Mouse (Mus musculus) urinary bladder, postnatal 36 days (tissue): Measurements from ENCODE around the gene Ldha.
A peak's percentile ranks its signal among the peaks of the same experiment; 100 is the strongest.
"Not testable (repeated sequence)": the region's sequence is repeated elsewhere in the genome, so short reads cannot be mapped to it uniquely, and the experiment has no call there.

ENCODE experiments used
- DNase-seq, 2 experiments: peaks; one replicate each; pipeline ENCODE4 v3.0.0; 2022; ENCODE audit warnings: low spot score in 2 of 2, mixed read lengths in 1 of 2

The Ldha gene

DNA sequence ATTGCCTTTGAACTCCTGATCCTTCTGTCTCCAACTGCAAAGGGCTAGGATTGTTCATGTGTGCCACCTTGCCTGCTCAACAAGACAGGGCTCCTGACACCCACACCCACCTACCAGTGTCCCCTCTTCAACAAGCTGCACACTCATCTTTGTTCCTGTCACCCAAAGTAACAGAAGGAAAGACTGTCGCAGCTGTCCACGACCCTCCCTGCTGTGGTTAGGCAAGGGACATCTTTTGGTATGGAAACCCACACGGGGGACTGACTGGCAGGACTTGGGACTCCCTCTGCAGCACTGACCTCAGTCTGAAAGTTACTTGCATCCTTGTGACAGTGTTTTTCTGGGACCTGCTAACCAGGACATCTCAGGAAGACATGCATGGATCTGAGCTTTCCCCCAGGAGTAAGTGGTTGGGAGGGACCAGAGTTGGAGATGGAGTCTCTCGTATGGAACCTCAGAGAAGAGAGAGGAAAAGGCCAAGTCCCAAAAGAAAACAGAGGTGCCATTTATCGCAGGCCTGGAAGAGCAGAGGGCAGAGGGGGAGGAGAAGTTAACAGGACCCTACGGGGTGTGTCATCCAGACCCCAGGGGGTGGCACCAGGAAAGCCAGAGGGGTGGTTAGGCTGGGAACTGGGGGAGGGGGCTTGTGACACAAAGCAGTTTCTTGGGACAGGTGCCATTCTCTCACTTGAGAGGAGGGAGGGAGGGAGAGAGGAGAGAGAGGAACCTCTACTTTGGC lies at the start of gene Ldha:
TSS of gene Ldha (plus strand) at position 689 of the 739 bp plus-strand sequence.
- no peak for DNase-seq

DNA sequence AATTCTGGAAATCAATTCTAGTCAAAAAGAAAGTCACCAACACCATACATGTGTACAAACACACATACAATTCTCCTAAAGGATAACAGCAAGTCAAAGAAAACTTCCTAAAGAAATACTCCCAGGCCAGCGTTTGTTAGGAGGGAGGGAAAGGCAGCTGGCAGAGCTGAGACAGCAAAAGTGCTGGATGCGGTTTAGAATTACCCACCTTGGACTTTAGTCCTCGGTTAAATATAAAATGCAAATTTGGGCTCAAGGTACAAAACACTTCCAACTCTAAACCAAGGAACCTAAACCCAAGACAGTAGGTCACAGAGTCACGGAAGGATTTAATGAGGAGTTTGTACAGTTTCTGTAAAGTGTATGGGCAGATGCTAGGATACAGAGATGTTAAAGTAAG lies 47.4 kb upstream of the Ldha start:
- DNase-seq, result no peak

DNA sequence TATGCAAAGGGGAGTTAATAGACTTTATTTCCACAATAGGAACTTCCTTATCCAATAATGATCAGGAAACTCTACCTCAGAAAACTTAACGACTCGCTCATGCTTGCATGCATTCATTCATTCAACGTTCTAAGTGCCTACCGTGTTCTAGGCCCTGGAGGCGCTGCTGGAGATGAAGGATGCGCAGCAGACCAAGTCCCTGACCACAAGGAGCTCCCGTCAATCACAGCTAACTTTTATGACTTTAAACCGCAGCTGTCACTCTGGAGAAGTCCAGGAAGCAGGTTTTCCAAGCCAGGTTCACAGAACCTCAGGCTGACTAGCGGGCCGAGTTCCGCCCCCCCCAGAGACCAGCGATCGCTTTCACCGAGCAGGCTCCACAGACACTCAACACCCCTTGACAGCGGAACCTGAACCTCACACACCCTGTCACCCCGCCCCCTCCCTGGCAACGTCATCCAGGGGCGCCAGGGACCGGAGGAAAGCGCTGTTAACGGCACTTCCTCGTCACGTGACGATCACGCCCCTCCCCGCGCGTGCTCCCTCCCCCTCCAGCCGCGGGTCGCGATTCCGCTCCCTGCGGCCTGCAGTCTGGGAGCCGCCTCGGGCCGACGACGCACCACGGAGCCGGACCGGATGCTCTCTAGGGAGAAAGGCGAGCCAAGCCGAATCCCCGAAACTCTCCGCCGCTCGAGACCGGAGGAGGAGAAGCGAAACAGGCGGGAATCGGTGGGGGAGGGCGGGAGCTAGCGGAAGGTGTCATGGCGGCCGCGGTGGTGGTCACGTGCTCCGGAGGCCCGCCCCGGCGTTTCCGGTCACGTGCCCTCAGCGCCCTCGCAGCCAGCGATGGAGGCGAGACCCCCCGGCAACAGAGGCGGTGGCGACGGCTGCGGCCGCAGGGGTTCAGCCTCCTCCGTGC lies 45.7 kb upstream of the Ldha start, which contains the start of the genes Hps5 and Gtf2h1:
TSS of gene Hps5 (minus strand) at position 778 of the 919 bp plus-strand sequence.
TSS of gene Gtf2h1 (plus strand) at position 817 of the 919 bp plus-strand sequence.
- DNase-seq, result peak; percentile 98

DNA sequence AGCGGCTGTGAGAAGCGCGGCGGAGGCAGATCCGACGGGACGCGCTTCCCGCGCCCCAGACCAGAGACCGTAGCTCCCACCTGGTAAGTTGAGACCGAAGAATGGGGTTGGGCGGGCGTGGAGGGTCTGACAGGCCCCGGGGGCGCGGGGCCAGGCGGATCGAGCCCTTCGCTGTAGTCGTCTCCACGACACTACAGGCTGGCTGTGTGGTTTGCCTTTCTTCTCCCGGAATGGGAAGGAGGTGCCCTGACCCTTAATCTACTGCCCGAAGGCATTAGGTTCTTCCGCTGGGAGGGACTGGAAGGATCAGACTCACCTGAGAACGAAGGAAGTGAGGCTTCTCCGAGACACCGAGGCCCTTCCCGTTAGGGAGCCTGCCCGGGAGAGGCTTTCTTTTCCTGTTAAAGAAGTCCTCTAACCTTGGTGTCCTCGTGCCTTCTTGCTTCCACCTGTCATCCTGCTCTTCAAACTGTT lies 45.0 kb upstream of the Ldha start:
- DNase-seq, result peak in 1 of 2 experiments; percentile 18

DNA sequence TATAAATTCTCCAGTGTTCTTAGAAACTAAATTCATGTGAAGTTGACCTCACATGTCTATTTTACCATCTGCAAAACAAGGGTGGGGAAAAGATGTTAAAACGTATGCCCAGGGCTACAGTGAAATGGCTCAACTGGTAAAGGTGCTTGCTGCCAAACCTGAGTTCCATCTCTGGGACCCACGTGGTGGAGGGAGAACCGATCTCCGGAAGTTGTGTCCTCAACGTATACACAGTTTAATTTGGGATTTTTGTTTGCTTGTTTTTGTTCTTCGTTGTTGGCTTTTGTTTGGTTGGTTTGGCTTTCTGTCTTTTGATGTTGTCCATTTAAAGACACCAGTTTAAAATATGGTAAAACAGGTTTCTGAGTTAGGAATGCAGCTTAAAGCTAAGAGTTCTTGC lies 44.5 kb upstream of the Ldha start:
- DNase-seq, result no peak

DNA sequence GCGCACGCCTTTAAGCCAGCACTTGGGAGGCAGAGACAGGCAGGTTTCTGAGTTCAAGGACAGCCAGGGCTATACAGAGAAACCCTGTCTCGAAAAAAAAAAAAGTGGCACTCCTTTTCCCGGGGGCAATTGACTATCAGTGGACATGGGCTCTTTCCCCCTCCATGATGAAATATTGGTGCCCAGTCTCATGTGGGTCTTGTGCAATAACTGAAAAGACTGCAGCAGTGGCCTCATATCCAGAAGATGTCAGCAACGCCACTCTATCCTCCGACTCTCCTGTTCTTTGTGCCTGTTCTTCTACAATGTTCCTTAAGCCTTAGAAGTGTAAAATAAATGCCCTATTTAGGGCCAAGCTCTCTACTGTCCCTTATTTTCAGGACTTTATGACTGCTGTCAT lies 30.9 kb upstream of the Ldha start:
- DNase-seq, result no peak

DNA sequence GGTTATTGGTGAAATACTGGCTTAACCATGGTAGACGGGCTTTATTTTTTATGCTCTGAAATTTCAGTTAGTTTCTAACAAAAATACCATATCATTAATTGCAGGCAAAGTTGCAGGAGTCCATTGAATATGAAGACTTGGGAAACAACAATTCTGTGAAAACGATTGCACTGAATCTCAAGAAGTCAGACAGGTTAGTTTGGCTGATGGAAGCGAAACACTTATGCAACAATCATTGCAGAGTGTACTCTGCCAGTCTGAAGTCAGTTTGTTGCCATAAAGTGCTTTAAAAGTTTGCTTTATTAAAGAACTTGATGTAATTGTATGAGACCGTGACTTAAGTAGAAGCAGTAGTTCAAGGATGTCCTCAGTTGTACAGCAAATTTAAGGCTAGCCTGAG lies 27.3 kb upstream of the Ldha start:
- no peak for DNase-seq

DNA sequence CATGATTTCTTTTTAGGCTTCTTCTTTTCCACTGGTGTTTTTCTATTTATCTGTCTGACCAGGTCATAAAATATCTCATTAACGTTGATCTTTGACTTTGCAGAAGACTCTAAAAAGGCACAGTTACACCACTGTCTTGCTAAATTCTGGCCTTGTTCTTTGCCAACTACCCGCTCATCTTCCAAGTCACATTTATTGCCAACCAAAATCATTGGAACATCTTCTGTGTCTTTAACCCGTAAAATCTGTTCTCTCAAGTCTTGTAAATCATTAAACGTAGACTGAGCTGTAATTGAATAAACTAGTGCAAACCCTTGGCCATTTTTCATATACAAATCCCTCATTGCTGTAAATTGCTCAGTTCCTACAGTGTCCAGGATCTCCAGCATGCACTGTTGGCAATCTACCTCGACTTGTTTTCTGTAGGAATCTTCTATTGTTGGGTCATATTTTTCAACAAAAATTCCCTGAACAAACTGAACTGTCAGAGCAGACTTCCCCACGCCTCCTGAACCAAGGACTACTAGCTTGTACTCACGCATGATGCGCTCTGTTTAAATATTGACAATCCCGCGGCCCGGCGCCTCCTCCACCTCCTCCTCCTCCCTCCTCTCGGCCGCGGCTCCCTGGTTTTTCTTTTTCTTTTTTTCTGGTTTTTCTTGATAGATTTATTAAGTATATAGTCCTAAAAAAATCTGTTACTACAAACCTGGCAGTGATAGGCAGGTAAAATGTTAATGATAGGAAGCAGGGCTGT lies 20.2 kb upstream of the Ldha start:
- DNase-seq, result not testable (repeated sequence)

DNA sequence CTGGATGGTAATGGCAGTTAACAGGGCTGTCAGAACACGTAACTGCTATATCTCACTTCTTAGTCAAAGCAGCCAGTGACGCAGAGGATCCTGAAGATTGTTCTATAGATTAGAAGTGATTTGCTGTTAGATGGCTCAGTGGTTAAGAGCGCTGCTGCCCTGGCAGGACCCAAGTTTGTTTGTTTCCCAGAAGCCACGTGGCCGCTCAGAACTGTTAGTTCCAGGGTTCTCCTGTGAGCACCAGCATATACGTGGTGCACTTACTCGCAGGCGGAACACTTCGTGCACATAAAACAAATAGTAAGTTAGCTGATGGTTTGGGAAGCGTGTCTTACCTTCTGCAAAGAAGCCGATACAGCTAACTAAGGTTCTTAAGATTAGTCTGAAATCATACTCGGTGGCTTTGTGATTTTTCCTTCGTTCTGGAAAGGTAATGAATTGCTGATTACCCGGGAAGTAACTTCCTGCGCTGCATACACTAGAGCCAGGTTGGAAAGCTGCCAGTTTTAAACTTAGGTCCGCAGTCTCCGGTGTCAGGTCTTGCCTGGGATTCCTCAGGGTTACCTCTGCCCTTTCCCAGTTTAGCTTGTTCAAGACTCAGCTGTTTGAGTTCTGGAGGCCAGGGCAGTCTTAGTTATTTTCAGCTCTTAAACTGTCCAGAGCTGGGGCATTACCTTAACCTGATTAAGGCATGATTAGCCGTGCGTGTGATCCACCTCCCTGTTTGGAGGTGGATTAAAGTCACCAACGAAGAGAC lies 14.1 kb upstream of the Ldha start:
- no peak for DNase-seq

DNA sequence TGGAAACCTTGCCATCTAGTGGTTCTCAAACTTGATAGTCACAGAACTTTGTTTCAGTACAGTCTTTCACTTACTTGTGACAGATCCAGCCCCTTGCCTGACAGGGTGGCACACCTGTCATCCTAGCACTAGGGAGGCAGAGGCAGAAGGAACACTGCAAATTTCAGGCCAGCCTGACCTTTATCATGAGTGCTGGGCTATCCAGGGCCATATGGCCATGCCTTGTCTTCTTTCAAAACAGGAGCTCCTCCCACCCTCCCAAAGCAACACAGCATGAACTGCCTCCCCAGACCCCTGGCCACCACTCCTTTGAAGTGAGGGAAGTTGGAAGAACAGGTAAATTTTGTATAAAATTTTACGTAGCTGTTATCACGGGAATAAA lies 13.5 kb upstream of the Ldha start:
- DNase-seq, result no peak

DNA sequence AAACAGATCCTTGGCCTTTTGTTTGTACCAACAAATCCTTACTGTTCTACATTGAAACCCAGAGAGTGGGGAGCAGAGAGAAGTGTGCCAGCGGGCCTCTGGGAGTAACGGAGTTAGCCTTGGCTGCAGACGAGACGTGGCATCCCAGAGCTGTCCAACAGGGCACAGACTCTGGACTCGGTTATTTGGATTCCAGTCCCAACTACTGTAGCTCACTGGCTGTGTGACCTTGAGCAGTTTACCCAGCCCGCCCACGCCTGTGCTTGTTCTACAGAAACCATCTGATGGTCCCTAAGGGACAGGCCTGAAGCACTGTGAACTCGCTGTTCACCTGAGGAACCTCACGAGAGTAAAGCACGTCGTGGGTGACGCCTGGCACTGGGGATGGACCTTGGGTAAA lies 11.4 kb upstream of the Ldha start:
- DNase-seq, result no peak

DNA sequence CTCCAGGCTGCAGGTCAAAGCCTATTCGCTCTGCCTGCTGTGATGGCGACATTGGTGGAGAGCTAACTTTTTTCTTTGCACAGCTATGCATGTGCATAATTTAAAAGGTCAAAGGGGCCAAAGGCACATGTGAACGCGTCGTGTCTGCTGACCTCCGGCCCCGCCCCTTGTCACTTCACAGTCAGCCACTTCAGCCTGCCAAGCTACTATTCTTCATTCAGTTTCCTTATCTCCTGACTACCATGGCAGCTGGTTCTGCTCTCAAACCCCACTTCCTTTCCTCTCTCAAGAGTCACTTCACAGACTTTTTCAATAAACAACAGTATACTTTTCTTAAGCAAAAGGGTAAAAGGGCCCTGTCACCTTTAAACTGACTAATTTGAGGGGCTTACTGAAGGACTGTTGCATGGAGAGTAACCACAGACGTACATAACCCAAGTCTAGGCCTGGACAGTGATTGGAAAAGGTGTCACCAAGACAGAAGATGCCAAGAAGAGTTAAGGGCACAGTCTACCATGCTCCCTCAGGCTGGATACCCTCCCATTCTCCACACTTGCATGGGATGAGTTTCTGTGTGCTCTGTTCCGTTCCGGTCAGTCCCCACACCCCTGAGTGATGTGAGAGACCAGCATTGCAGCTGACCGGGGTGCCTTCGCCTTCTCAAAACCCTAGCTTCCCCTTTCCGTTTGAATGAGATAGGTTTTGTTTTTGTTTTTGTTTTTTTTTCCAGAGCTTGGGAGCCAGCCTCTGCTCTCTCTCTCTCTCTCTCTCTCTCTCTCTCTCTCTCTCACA lies 10.3 kb upstream of the Ldha start:
- DNase-seq, result no peak

DNA sequence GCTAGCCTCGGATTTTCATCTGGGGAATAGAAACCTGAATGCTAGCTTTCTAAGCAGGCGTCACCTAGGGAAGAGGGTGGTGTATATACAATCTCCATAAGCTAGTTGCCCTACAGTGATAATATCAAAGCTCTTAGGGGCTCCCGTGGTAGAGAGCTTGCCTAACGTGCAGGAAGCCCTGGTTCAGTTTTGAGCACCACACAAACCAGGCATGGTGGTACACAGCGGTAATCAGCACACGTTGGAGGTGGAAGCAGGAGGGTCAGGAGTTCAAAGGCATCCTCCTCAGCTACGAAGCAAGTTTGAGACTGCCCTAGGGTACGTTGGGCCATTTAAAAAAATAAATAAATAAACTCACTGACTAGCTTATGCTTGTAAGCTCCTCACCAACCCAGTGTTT lies 9.6 kb upstream of the Ldha start:
- no peak for DNase-seq

DNA sequence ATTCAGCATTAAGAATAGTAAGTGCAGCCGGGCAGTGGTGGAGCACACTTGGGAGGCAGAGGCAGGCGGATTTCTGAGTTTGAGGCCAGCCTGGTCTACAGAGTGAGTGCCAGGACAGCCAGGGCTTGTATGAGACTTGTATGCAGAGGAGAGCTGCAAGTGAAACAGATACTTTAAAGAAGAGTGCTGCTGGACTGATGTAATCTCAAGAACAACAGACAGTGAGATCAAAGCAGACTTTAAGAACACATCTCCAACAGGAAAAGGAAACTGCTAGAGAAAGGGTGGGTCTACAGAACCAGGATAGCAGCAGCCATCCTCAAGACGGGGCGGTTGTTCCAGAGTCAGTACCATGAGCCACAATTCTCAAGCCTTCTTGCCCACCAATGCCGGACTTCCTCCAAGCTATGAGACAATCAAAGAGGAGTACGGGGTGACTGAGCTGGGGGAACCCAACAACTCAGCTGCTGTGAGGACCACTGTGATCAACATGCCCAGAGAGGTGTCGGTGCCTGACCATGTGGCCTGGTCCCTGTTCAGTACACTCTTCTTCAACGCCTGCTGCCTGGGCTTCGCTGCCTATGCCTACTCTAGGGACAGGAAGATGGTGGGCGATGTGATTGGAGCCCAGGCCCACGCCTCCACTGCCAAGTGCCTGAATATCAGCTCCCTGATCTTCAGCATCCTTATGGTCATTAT lies 9.0 kb upstream of the Ldha start:
- not testable (repeated sequence) for DNase-seq

DNA sequence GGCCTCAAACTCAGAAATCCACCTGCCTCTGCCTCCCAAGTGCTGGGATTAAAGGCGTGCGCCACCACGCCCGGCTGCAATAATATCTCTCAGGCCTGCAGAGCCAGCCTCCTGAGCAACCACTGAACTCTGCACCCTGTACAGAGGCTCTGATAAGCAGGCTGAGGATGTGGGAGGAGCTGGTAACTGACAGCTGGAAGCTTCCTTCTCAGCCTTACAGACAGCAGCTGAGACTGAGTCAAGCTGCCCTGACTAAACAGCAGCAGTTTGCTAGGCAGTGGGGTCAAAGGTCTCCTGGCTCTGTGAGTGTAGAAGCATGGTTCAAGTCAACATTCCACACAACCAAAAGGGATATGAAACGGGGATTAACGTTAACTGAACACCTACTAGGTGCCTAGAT lies 8.0 kb upstream of the Ldha start:
- DNase-seq, result no peak

DNA sequence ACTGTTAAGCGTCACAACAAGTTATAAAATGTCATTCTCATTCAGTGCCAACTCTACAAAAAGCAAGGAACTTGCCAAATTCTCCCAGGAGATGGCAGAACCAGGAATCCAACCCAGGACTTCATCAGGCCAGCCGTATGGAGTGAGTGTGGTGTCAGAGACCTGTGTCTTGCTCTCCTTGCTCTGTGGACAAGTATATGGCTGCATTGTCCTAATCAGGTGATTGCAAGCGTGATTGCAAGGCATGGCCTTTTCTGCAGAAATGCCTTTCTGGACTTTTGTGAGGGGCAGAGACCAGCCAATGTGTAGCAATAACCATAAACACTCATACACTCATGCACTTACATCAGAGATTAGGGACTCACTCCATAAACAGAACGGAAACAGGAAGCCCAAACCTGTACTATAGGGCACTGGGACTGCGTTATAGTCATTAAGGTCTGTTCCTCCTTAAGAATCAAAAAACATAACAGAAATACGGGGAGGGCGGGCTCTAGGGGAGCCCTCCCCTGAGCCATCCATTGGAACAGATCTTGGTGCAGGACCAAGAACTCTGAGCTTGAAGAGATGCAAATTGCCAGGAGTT lies 7.5 kb upstream of the Ldha start:
- DNase-seq, result no peak

DNA sequence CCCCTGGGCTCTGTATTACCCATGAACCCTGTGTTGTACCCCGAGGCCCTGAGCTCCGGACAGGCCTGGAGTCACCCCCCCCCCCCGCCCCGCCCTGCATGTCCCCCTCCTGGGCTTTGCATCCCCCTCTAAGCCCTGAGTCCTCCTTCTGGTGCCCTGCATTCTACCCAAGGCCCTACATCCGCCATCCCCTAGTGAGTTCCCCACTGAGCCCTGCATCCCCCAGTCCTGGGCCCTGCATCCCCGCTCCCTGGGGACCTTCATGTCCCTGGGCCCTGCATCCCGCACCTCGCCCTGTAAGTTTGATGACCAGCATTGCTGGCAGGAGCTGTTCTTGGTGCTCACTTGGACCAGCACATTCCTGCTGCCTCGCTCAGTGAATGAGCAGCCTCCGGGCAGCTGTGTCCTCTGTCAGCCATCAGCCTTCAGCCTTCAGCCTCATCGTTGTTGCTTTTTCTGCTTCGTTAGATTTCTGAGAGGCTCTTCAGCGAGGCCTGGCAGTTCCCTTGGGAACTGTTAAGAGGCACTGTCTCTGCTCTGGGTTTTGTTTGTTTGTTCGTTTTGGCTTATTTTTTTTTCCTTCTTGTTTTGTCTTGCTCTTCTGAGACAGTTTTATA lies 6.2 kb upstream of the Ldha start:
- no peak for DNase-seq

DNA sequence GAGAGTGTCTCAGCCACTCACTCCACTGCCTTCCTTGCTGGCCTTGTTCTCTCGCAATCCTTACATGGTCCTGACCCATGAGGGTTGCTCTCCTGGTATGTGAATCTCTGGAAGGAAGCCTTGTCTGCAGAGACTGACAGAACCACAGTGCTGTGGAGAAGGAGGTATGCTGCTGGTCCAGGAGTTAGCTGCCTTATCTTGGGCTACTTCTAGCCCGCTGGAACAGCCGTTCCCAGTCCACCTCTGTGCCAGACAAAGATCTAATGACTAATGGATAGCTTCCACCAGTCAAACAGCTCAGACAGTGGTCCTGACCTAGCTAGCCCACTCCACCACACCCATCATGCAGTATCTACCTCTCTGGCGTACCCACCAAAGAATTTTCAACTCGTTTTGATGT lies 4.9 kb upstream of the Ldha start:
- no peak for DNase-seq

DNA sequence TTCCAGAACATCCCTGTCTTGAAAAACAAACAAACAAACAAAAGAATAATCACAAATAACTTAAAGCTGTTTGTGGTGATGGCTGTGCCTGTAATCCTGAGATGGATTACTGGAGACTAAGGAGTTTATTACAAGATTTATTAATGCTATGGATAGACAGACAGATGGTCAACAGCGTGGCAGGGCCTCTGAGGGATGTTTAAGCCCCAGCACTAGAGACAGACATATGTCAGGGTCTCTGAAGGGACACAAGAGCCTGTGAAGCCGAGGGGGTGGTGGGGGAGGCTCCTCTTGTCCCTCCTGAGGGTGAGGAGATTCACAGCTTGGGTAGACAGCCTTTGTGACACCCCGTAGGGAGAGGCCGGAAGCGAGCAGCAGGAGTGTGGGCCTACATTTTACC lies 4.2 kb upstream of the Ldha start:
- DNase-seq, result no peak
